26 mouse cellular contexts compared by ENCODE assay signal in the genomic region with DNA sequence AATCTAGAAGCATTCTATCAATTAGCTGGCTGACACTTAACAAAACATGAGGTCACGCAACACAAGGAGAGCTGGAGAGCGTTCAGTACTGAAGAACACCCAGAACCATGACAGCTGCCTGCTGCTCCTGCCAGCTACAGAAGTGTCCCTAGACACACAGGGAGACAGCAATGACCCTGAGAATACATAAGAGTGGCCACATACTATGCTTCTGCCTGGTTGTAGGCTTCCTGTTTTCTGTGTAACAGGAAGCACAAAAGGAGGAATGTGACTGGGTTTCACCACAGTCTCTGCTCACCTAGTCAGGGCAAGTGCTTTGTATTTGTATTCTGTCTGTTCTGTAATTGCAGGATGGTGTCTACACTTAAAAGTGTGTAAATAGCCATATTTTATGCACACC. TPM values are rescaled to one million over a fixed set of nuclear protein-coding genes. Genes with fewer than 3 reads are reported as not detected.
A peak's percentile ranks its signal among the peaks of the same experiment; 100 is the strongest.
DNase-seq lines count a peak whose midpoint lies in the region; ATAC-seq and TF ChIP-seq lines count a peak whose summit lies in the region.
"Had no signal": no experiment of that assay in that cellular context is flagged by ENCODE, and none has a peak within 500 bp of the region (broad histone marks: within the 10 kb centered on the region; RNA-seq: fewer than 3 reads in every experiment).

No protein-coding gene starts in this region.

- H3K27ac ChIP-seq in bone marrow macrophage, adult 2 months (ENCODE audit: insufficient read depth, low read depth, low read length), result peak overlapping the region; percentile 31; the same call in 1 of the 2 replicates
- H3K27ac ChIP-seq: embryonic facial prominence, embryonic 10.5 days; embryonic facial prominence, embryonic 12.5 days; forebrain, embryonic 13.5 days; forebrain, embryonic 15.5 days had no signal

- peak; percentile 70 for ATAC-seq in megakaryocyte, adult 5-6 weeks (ENCODE audit: poor library complexity, severe bottlenecking)
- peak; percentile 41 for ATAC-seq in neutrophil, adult 5-6 weeks (ENCODE audit: extremely low read depth, insufficient number of reproducible peaks, low FRiP score, poor library complexity, severe bottlenecking)
- ATAC-seq: activated CD4-positive, CD25-positive, alpha-beta regulatory T cell, adult 4 months; CD4-positive, CD25-positive, alpha-beta regulatory T cell, adult 4 months; forebrain, embryonic 13.5 days; forebrain, embryonic 15.5 days; forebrain, postnatal 0 days; Patski had no signal

- TF ChIP-seq POLR2A in bone marrow macrophage, adult 2 months (IDR thresholded peaks at IDR 0.05; ENCODE audit: borderline replicate concordance, low read depth, low read length), result no peak

- DNase-seq in 416B (ENCODE audit: low read depth), result peak; percentile 32
- DNase-seq in gastrocnemius, postnatal 25 days, result no peak
- no peak for DNase-seq in spleen, postnatal 36 days (ENCODE audit: low spot score in 2 of 2)
- no peak for DNase-seq in kidney, postnatal 25 days
- DNase-seq: adrenal gland, adult 8-10 months; adrenal gland, postnatal 14 days; adrenal gland, postnatal 36 days; B cell, adult 2 months; cerebellum, adult 11 months; cerebellum, adult 18-20 months; cerebellum, adult 8-10 months; cerebellum, adult 9-11 months; cerebellum, postnatal 14 days; cerebellum, postnatal 36 days; forebrain, postnatal 0 days had no signal

- H3K4me1 ChIP-seq in bone marrow macrophage, adult 2 months (ENCODE audit: control insufficient read depth, insufficient read depth, low read length), result peaks cover 7% of the 10 kb centered on the region; the same call in 1 of the 2 replicates
- H3K4me1 ChIP-seq: forebrain, embryonic 13.5 days; forebrain, embryonic 15.5 days had no signal

- H3K4me3 ChIP-seq in bone marrow macrophage, adult 2 months (ENCODE audit: insufficient read depth, low read length), result no peak overlapping the region
- H3K4me3 ChIP-seq: embryonic facial prominence, embryonic 10.5 days; embryonic facial prominence, embryonic 12.5 days; forebrain, embryonic 13.5 days; forebrain, embryonic 15.5 days had no signal

- TF ChIP-seq CTCF in bone marrow macrophage, adult 2 months (IDR thresholded peaks at IDR 0.05; ENCODE audit: low read depth, low read length), result no peak

RNA-seq across cellular contexts. Expression of gene Cluap1, which starts 12.2 kb away (rescaled TPM):
- 13.7 and 18.5 TPM in 2 replicates for polyA plus RNA-seq in bone marrow macrophage, adult 2 months (2012; ENCODE audit: insufficient read depth, insufficient read length, missing spikeins)
- total RNA-seq in megakaryocyte, adult 5-6 weeks (2015), result 12.4 and 17.8 TPM in 2 replicates
- 15.9 and 18.2 TPM in 2 replicates for total RNA-seq in megakaryocyte, adult 5-6 weeks (2017)
- 37.4 and 52.8 TPM in 2 replicates for total RNA-seq in neutrophil, adult 5-6 weeks (2017)
- total RNA-seq in gastrocnemius, postnatal 25 days (2021), result 1 to 10 TPM; 7.4 TPM

RNA-seq across cellular contexts. Expression of gene 1700037C18Rik, which starts 12.3 kb away (rescaled TPM):
- polyA plus RNA-seq in bone marrow macrophage, adult 2 months (2012; ENCODE audit: insufficient read depth, insufficient read length, missing spikeins), result 3.1 and 3.6 TPM in 2 replicates
- 1.2 and 5.9 TPM in 2 replicates for total RNA-seq in megakaryocyte, adult 5-6 weeks (2015)
- 0.85 and 3.2 TPM in 2 replicates for total RNA-seq in megakaryocyte, adult 5-6 weeks (2017)
- 5.9 and 15.6 TPM in 2 replicates for total RNA-seq in neutrophil, adult 5-6 weeks (2017)
- 1 to 10 TPM; 1.5 to 1.6 TPM for total RNA-seq in gastrocnemius, postnatal 25 days (2021)

RNA-seq across cellular contexts. Expression of gene Gm20695, which starts 36.3 kb away (rescaled TPM):
- 1.0 TPM in 1 of 2 replicates, not detected in the other for polyA plus RNA-seq in bone marrow macrophage, adult 2 months (2012; ENCODE audit: insufficient read depth, insufficient read length, missing spikeins)
- total RNA-seq in megakaryocyte, adult 5-6 weeks (2015), result not detected in 2 replicates
- total RNA-seq in megakaryocyte, adult 5-6 weeks (2017), result 0.98 and 1.3 TPM in 2 replicates
- total RNA-seq in neutrophil, adult 5-6 weeks (2017), result 3.2 and 7.3 TPM in 2 replicates
- not detected for total RNA-seq in gastrocnemius, postnatal 25 days (2021)
- polyA plus RNA-seq: G1E had no signal

RNA-seq across cellular contexts. Expression of gene Zfp597, which starts 36.4 kb away (rescaled TPM):
- 7.6 and 9.9 TPM in 2 replicates for polyA plus RNA-seq in bone marrow macrophage, adult 2 months (2012; ENCODE audit: insufficient read depth, insufficient read length, missing spikeins)
- total RNA-seq in megakaryocyte, adult 5-6 weeks (2015), result 9.9 and 11.0 TPM in 2 replicates
- 20.8 and 22.5 TPM in 2 replicates for total RNA-seq in megakaryocyte, adult 5-6 weeks (2017)
- 55.5 and 60.9 TPM in 2 replicates for total RNA-seq in neutrophil, adult 5-6 weeks (2017)
- total RNA-seq in gastrocnemius, postnatal 25 days (2021), result 1 to 10 TPM; 5.2 to 6.5 TPM

RNA-seq across cellular contexts. Expression of gene Naa60, which starts 48.6 kb away (rescaled TPM):
- 100 and 102 TPM in 2 replicates for polyA plus RNA-seq in bone marrow macrophage, adult 2 months (2012; ENCODE audit: insufficient read depth, insufficient read length, missing spikeins)
- 157 and 163 TPM in 2 replicates for total RNA-seq in megakaryocyte, adult 5-6 weeks (2015)
- 61.0 and 64.2 TPM in 2 replicates for total RNA-seq in megakaryocyte, adult 5-6 weeks (2017)
- 77.7 and 107 TPM in 2 replicates for total RNA-seq in neutrophil, adult 5-6 weeks (2017)
- 10 to 100 TPM; 22.7 to 29.7 TPM for total RNA-seq in gastrocnemius, postnatal 25 days (2021)
